Mouse (Mus musculus): Measurements from ENCODE around the gene Myh14. TPM values are rescaled to one million over a fixed set of nuclear protein-coding genes. Genes with fewer than 3 reads are reported as not detected.

The Myh14 gene
- polyA plus RNA-seq, 1 experiment from 2014 or later = 1.9 TPM

GRCm38 (mm10) chr7:44587676-44588075 is 83.0 kb downstream of the Myh14 start:
- H3K27ac ChIP-seq (replicated peaks in 1 of 2; ENCODE audit: control insufficient read depth in 1 of 2, insufficient read depth in 1 of 2, low read depth in 2 of 2, low read length in 2 of 2) = no peak overlapping the region
- no peak overlapping the region for H3K4me2 ChIP-seq (ENCODE audit: low read length)
- peaks cover 6 to 23% of the 10 kb centered on the region in 2 experiments; a peak in 3 of 4 replicates for H3K4me1 ChIP-seq (ENCODE audit: control insufficient read depth in 2 of 2, insufficient read depth in 2 of 2, low read length in 2 of 2)
- H3K27me3 ChIP-seq (ENCODE audit: control insufficient read depth, insufficient read depth, low read length) = peaks cover 81% of the 10 kb centered on the region
- H3K4me3 ChIP-seq (ENCODE audit: control insufficient read depth in 1 of 2, insufficient read depth in 1 of 2, low read depth in 1 of 2, low read length in 2 of 2) = no peak overlapping the region
- no peak overlapping the region for H3K9ac ChIP-seq (ENCODE audit: low read length)
- ATAC-seq (ENCODE audit: insufficient number of reproducible peaks, insufficient read depth, low FRiP score, low read depth) = no peak
- 42% methylated on average over 6 of the region's 6 CpGs for WGBS
- no peaks in the 10 kb centered on the region for H3K36me3 ChIP-seq (ENCODE audit: control insufficient read depth, insufficient read depth, low read length)
- no peaks in the 10 kb centered on the region for H3K9me3 ChIP-seq (ENCODE audit: control insufficient read depth, low read length)

DNA sequence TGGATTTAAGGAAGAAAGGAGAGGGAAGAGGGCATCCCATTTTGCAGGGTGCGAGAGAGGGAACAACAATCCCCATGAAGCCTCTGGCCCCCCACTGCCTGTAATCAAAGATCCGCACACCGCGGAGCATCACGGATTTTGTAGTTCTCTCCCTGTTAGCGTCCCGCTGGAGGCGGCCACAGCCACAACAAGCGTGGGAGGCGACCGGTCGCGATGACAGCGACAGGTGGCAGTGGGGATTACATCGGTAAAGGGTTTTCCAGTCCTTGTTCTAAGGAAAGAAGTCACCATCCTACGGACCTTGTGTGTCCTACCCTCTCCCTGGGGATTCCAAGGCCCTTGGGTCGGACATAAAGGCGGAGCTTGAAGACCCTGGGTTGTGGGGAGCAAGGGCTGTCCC is 83.7 kb downstream of the Myh14 start:
- Histone ChIP-seq H3K4me3 (ENCODE audit: control insufficient read depth in 1 of 2, insufficient read depth in 1 of 2, low read depth in 1 of 2, low read length in 2 of 2) (peak overlapping the region; percentile 23 to 27; a peak in 3 of 4 replicates), H3K27ac (replicated peaks in 1 of 2; ENCODE audit: control insufficient read depth in 1 of 2, insufficient read depth in 1 of 2, low read depth in 2 of 2, low read length in 2 of 2) (no peak overlapping the region), H3K36me3 (ENCODE audit: control insufficient read depth, insufficient read depth, low read length) (no peaks in the 10 kb centered on the region), H3K9me3 (ENCODE audit: control insufficient read depth, low read length) (no peaks in the 10 kb centered on the region), H3K4me2 (ENCODE audit: low read length) (peak overlapping the region; percentile 54), H3K27me3 (ENCODE audit: control insufficient read depth, insufficient read depth, low read length) (peaks cover 74% of the 10 kb centered on the region), H3K9ac (ENCODE audit: low read length) (no peak overlapping the region), H3K4me1 (ENCODE audit: control insufficient read depth in 2 of 2, insufficient read depth in 2 of 2, low read length in 2 of 2) (peaks cover 6 to 23% of the 10 kb centered on the region in 2 experiments; a peak in 3 of 4 replicates)
- no peak for ATAC-seq (ENCODE audit: insufficient number of reproducible peaks, insufficient read depth, low FRiP score, low read depth)
- 1% methylated on average over 18 of the region's 18 CpGs for WGBS

- ATAC-seq (ENCODE audit: insufficient number of reproducible peaks, insufficient read depth, low FRiP score, low read depth) = no peak
- Histone ChIP-seq H3K27me3 (ENCODE audit: control insufficient read depth, insufficient read depth, low read length) (peaks cover 70% of the 10 kb centered on the region), H3K9me3 (ENCODE audit: control insufficient read depth, low read length) (no peaks in the 10 kb centered on the region), H3K4me2 (ENCODE audit: low read length) (peak overlapping the region; percentile 54), H3K4me1 (ENCODE audit: control insufficient read depth in 2 of 2, insufficient read depth in 2 of 2, low read length in 2 of 2) (peaks cover 6 to 19% of the 10 kb centered on the region in 2 experiments; a peak in 3 of 4 replicates), H3K36me3 (ENCODE audit: control insufficient read depth, insufficient read depth, low read length) (no peaks in the 10 kb centered on the region), H3K9ac (ENCODE audit: low read length) (no peak overlapping the region), H3K4me3 (ENCODE audit: control insufficient read depth in 1 of 2, insufficient read depth in 1 of 2, low read depth in 1 of 2, low read length in 2 of 2) (peak overlapping the region; percentile 10 to 23; a peak in 3 of 4 replicates), H3K27ac (replicated peaks in 1 of 2; ENCODE audit: control insufficient read depth in 1 of 2, insufficient read depth in 1 of 2, low read depth in 2 of 2, low read length in 2 of 2) (no peak overlapping the region)
- 16% methylated on average over 19 of the region's 19 CpGs for WGBS
These were observed 84.1 kb downstream of the Myh14 start for GRCm38 (mm10) chr7:44586518-44586917.

DNA sequence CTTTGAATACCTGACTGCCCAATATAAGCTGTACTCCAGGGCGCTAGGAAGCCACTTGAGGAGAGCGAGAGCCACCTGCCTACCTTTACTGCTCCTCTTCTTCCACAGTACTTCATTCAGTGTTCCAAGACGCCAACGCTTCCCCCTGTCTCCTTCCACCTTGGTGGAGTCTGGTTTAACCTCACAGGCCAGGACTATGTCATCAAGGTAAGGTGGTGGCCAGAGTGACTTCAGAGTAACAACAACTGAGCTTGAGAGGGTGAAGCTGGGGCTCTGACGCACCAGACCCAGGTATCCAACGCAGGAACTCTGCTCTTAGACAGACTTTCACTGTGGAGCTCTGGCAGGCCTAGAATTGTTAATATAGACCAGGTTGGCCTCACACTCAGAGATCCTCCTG is 85.0 kb downstream of the Myh14 start:
- Histone ChIP-seq H3K27ac (replicated peaks in 1 of 2; ENCODE audit: control insufficient read depth in 1 of 2, insufficient read depth in 1 of 2, low read depth in 2 of 2, low read length in 2 of 2) (no peak overlapping the region), H3K36me3 (ENCODE audit: control insufficient read depth, insufficient read depth, low read length) (no peaks in the 10 kb centered on the region), H3K4me2 (ENCODE audit: low read length) (no peak overlapping the region), H3K27me3 (ENCODE audit: control insufficient read depth, insufficient read depth, low read length) (peaks cover 65% of the 10 kb centered on the region), H3K9ac (ENCODE audit: low read length) (no peak overlapping the region), H3K4me3 (ENCODE audit: control insufficient read depth in 1 of 2, insufficient read depth in 1 of 2, low read depth in 1 of 2, low read length in 2 of 2) (no peak overlapping the region), H3K9me3 (ENCODE audit: control insufficient read depth, low read length) (no peaks in the 10 kb centered on the region), H3K4me1 (ENCODE audit: control insufficient read depth in 2 of 2, insufficient read depth in 2 of 2, low read length in 2 of 2) (peaks cover 6 to 14% of the 10 kb centered on the region in 2 experiments; a peak in 3 of 4 replicates)
- 79% methylated on average over 6 of the region's 6 CpGs for WGBS
- ATAC-seq (ENCODE audit: insufficient number of reproducible peaks, insufficient read depth, low FRiP score, low read depth) = no peak

DNA sequence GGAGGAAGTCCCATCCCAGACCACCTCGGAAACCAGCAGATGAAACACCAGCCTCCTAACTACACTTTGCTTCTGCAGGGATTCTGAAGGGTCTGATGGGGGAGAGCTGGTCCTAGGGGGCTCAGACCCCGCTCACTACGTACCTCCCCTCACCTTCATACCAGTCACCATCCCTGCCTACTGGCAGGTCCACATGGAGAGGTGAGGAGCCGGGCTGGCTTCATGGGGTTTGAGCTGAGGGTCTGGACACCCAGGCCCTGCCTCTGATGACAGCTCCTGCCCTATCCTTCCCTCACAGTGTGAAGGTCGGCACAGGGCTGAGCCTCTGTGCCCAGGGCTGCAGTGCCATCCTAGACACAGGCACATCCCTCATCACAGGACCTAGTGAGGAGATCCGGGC is 85.7 kb downstream of the Myh14 start:
- H3K9ac ChIP-seq (ENCODE audit: low read length) = no peak overlapping the region
- WGBS = 74% methylated on average over 6 of the region's 6 CpGs
- H3K4me1 ChIP-seq (ENCODE audit: control insufficient read depth in 2 of 2, insufficient read depth in 2 of 2, low read length in 2 of 2) = peaks cover 4 to 14% of the 10 kb centered on the region in 2 experiments; a peak in 3 of 4 replicates
- no peaks in the 10 kb centered on the region for H3K9me3 ChIP-seq (ENCODE audit: control insufficient read depth, low read length)
- H3K36me3 ChIP-seq (ENCODE audit: control insufficient read depth, insufficient read depth, low read length) = no peaks in the 10 kb centered on the region
- H3K4me2 ChIP-seq (ENCODE audit: low read length) = no peak overlapping the region
- no peak overlapping the region for H3K4me3 ChIP-seq (ENCODE audit: control insufficient read depth in 1 of 2, insufficient read depth in 1 of 2, low read depth in 1 of 2, low read length in 2 of 2)
- H3K27ac ChIP-seq (replicated peaks in 1 of 2; ENCODE audit: control insufficient read depth in 1 of 2, insufficient read depth in 1 of 2, low read depth in 2 of 2, low read length in 2 of 2) = no peak overlapping the region
- no peak for ATAC-seq (ENCODE audit: insufficient number of reproducible peaks, insufficient read depth, low FRiP score, low read depth)
- H3K27me3 ChIP-seq (ENCODE audit: control insufficient read depth, insufficient read depth, low read length) = peaks cover 58% of the 10 kb centered on the region

DNA sequence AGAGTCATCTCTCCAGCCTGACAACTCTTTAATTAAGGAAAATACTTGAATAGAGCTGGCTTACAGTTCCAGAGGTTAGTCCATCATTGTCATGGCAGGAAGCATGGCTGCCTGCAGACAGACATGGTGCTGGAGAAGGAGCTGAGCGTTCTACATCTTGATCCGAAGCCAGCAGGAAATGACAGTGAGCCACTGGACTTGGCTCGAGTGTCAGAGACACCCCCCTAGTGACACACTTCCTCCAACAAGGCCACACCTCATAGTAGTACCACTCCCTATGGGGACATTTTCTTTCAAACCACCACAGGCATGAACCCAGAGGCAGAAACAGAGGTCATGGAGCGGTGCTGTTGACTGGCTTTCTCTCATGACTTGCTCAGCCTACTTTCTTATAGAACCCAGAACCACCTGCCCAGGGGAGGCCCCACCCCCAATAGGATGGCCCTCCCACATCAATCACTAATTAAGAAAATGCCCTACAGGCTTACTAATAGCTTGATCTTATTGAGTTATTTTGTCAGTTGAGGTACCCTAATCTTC is 86.3 kb downstream of the Myh14 start:
- Histone ChIP-seq H3K27me3 (ENCODE audit: control insufficient read depth, insufficient read depth, low read length) (peaks cover 52% of the 10 kb centered on the region), H3K9ac (ENCODE audit: low read length) (no peak overlapping the region), H3K9me3 (ENCODE audit: control insufficient read depth, low read length) (no peaks in the 10 kb centered on the region), H3K4me3 (ENCODE audit: control insufficient read depth in 1 of 2, insufficient read depth in 1 of 2, low read depth in 1 of 2, low read length in 2 of 2) (no peak overlapping the region), H3K27ac (replicated peaks in 1 of 2; ENCODE audit: control insufficient read depth in 1 of 2, insufficient read depth in 1 of 2, low read depth in 2 of 2, low read length in 2 of 2) (no peak overlapping the region), H3K4me1 (ENCODE audit: control insufficient read depth in 2 of 2, insufficient read depth in 2 of 2, low read length in 2 of 2) (peaks cover 4 to 13% of the 10 kb centered on the region in 2 experiments; a peak in 3 of 4 replicates), H3K4me2 (ENCODE audit: low read length) (no peak overlapping the region), H3K36me3 (ENCODE audit: control insufficient read depth, insufficient read depth, low read length) (no peaks in the 10 kb centered on the region)
- no peak for ATAC-seq (ENCODE audit: insufficient number of reproducible peaks, insufficient read depth, low FRiP score, low read depth)
- 65% methylated on average over 4 of the region's 4 CpGs for WGBS

GRCm38 (mm10) chr7:44583146-44583545 is 87.5 kb downstream of the Myh14 start:
- no peak overlapping the region for H3K4me3 ChIP-seq (ENCODE audit: control insufficient read depth in 1 of 2, insufficient read depth in 1 of 2, low read depth in 1 of 2, low read length in 2 of 2)
- 68% methylated on average over 1 of the region's 1 CpGs for WGBS
- peaks cover 3% of the 10 kb centered on the region; the same call in 1 of the 2 replicates for H3K9me3 ChIP-seq (ENCODE audit: control insufficient read depth, low read length)
- H3K36me3 ChIP-seq (ENCODE audit: control insufficient read depth, insufficient read depth, low read length) = no peaks in the 10 kb centered on the region
- ATAC-seq (ENCODE audit: insufficient number of reproducible peaks, insufficient read depth, low FRiP score, low read depth) = no peak
- peaks cover 40% of the 10 kb centered on the region for H3K27me3 ChIP-seq (ENCODE audit: control insufficient read depth, insufficient read depth, low read length)
- H3K4me1 ChIP-seq (ENCODE audit: control insufficient read depth in 2 of 2, insufficient read depth in 2 of 2, low read length in 2 of 2) = peaks cover 4% of the 10 kb centered on the region in 2 experiments; a peak in 1 of 4 replicates
- no peak overlapping the region for H3K9ac ChIP-seq (ENCODE audit: low read length)
- no peak overlapping the region for H3K27ac ChIP-seq (replicated peaks in 1 of 2; ENCODE audit: control insufficient read depth in 1 of 2, insufficient read depth in 1 of 2, low read depth in 2 of 2, low read length in 2 of 2)
- no peak overlapping the region for H3K4me2 ChIP-seq (ENCODE audit: low read length)

GRCm38 (mm10) chr7:44582709-44583108 is 87.9 kb downstream of the Myh14 start:
- Histone ChIP-seq H3K9me3 (ENCODE audit: control insufficient read depth, low read length) (peaks cover 3% of the 10 kb centered on the region; the same call in 1 of the 2 replicates), H3K27me3 (ENCODE audit: control insufficient read depth, insufficient read depth, low read length) (peaks cover 36% of the 10 kb centered on the region), H3K27ac (replicated peaks in 1 of 2; ENCODE audit: control insufficient read depth in 1 of 2, insufficient read depth in 1 of 2, low read depth in 2 of 2, low read length in 2 of 2) (no peak overlapping the region), H3K4me1 (ENCODE audit: control insufficient read depth in 2 of 2, insufficient read depth in 2 of 2, low read length in 2 of 2) (peaks cover 4% of the 10 kb centered on the region in 2 experiments; a peak in 1 of 4 replicates), H3K9ac (ENCODE audit: low read length) (no peak overlapping the region), H3K36me3 (ENCODE audit: control insufficient read depth, insufficient read depth, low read length) (no peaks in the 10 kb centered on the region), H3K4me2 (ENCODE audit: low read length) (no peak overlapping the region), H3K4me3 (ENCODE audit: control insufficient read depth in 1 of 2, insufficient read depth in 1 of 2, low read depth in 1 of 2, low read length in 2 of 2) (no peak overlapping the region)
- no peak for ATAC-seq (ENCODE audit: insufficient number of reproducible peaks, insufficient read depth, low FRiP score, low read depth)
- WGBS = 53% methylated on average over 5 of the region's 5 CpGs

All from heart, embryonic 14.5 days (tissue).